Mouse (Mus musculus) intestine, embryonic 15.5 days (tissue): ENCODE measurements around the gene Bach1. TPM values are rescaled to one million over a fixed set of nuclear protein-coding genes. Genes with fewer than 3 reads are reported as not detected.
A peak's percentile ranks its signal among the peaks of the same experiment; 100 is the strongest.

Experiments used
- ATAC-seq: fragments of 200-750 bp; cut with Nextera tagmentation; 2 replicates; pipeline ENCODE4 v1.8.0; 2017; ENCODE audit warnings: moderate TSS enrichment, moderate library complexity
- H3K27ac ChIP-seq: fragments of 300-500 bp; sonication (generic); 2 replicates; pipeline ENCODE4 v1.5.1; 2015; ENCODE audit warnings: mild to moderate bottlenecking, inconsistent platforms
- H3K27me3 ChIP-seq: fragments of 300-500 bp; sonication (generic); replicated peaks from 2 replicates; pipeline ENCODE4 v1.6.1; 2015; ENCODE audit warnings: inconsistent platforms
- H3K36me3 ChIP-seq: fragments of 300-500 bp; sonication (generic); 2 replicates; pipeline ENCODE4 v1.6.1; 2015; ENCODE audit warnings: inconsistent platforms
- H3K4me1 ChIP-seq: fragments of 300-500 bp; sonication (generic); replicated peaks from 2 replicates; pipeline ENCODE4 v1.6.1; 2015; ENCODE audit warnings: inconsistent platforms
- H3K4me2 ChIP-seq: fragments of 300-500 bp; sonication (generic); replicated peaks from 2 replicates; pipeline ENCODE4 v1.6.1; 2015; ENCODE audit warnings: mild to moderate bottlenecking, inconsistent platforms
- H3K4me3 ChIP-seq: fragments of 300-500 bp; sonication (generic); replicated peaks from 2 replicates; pipeline ENCODE4 v1.5.1; 2015; ENCODE audit warnings: inconsistent platforms
- H3K9ac ChIP-seq: fragments of 300-500 bp; sonication (generic); 2 replicates; pipeline ENCODE4 v1.6.1; 2015; ENCODE audit warnings: inconsistent platforms
- H3K9me3 ChIP-seq: fragments of 300-500 bp; sonication (generic); 2 replicates; pipeline ENCODE4 v1.6.1; 2016; ENCODE audit warnings: inconsistent platforms
- WGBS: fragments of 180-500 bp; shearing (Covaris S2); methylation state at CpG from one replicate; pipeline ENCODE4 v1.1.7; 2015; 5-methylcytosine and 5-hydroxymethylcytosine counted together
- polyA plus RNA-seq: library from polyadenylated mRNA; unstranded; fragments of >200 nt; fragmentation: Nextera tagmentation; extraction: Ambion mirVana; gene quantifications from 2 replicates; pipeline ENCODE4 v1.2.1, GENCODE M21; 2015

The Bach1 gene
- polyA plus RNA-seq, 1 experiment from 2014 or later: 17.4 TPM

GRCm38 (mm10) chr16:87754858-87755257 lies 56.1 kb downstream of the Bach1 start:
- ATAC-seq: 0 out of 2 replicates have a peak, but pooled peaks have one; percentile 23
- no peak overlapping the region for H3K4me2 ChIP-seq
- no peaks in the 10 kb centered on the region for H3K27me3 ChIP-seq
- H3K9ac ChIP-seq: no peak overlapping the region
- H3K4me1 ChIP-seq: no peaks in the 10 kb centered on the region
- no peaks in the 10 kb centered on the region for H3K36me3 ChIP-seq
- H3K9me3 ChIP-seq: no peaks in the 10 kb centered on the region
- no peak overlapping the region for H3K4me3 ChIP-seq
- 60% methylated on average over 9 of the region's 9 CpGs for WGBS
- H3K27ac ChIP-seq: no peak overlapping the region

- no peak overlapping the region for H3K4me2 ChIP-seq
- no peak overlapping the region for H3K27ac ChIP-seq
- no peak for ATAC-seq
- no peaks in the 10 kb centered on the region for H3K9me3 ChIP-seq
- no peaks in the 10 kb centered on the region for H3K4me1 ChIP-seq
- H3K27me3 ChIP-seq: no peaks in the 10 kb centered on the region
- H3K9ac ChIP-seq: no peak overlapping the region
- H3K4me3 ChIP-seq: no peak overlapping the region
- H3K36me3 ChIP-seq: no peaks in the 10 kb centered on the region
- WGBS: 76% methylated on average over 3 of the region's 3 CpGs
Observed at GRCm38 (mm10) chr16:87755915-87756314, 57.2 kb downstream of the Bach1 start.

- H3K4me3 ChIP-seq: no peak overlapping the region
- no peak overlapping the region for H3K4me2 ChIP-seq
- H3K27ac ChIP-seq: no peak overlapping the region
- no peaks in the 10 kb centered on the region for H3K36me3 ChIP-seq
- WGBS: 81% methylated on average over 11 of the region's 11 CpGs
- H3K9ac ChIP-seq: no peak overlapping the region
- H3K27me3 ChIP-seq: no peaks in the 10 kb centered on the region
- H3K9me3 ChIP-seq: no peaks in the 10 kb centered on the region
- ATAC-seq: peak; percentile 90
- no peaks in the 10 kb centered on the region for H3K4me1 ChIP-seq
Observed at GRCm38 (mm10) chr16:87758016-87758415, 59.3 kb downstream of the Bach1 start.

- no peaks in the 10 kb centered on the region for H3K36me3 ChIP-seq
- H3K27me3 ChIP-seq: no peaks in the 10 kb centered on the region
- no peak overlapping the region for H3K4me3 ChIP-seq
- H3K4me1 ChIP-seq: no peaks in the 10 kb centered on the region
- H3K9ac ChIP-seq: no peak overlapping the region
- H3K4me2 ChIP-seq: no peak overlapping the region
- H3K9me3 ChIP-seq: no peaks in the 10 kb centered on the region
- WGBS: 94% methylated on average over 15 of the region's 15 CpGs
- no peak overlapping the region for H3K27ac ChIP-seq
- ATAC-seq: no peak
Observed at GRCm38 (mm10) chr16:87764668-87765109, 65.9 kb downstream of the Bach1 start.

- WGBS: 27% methylated on average over 8 of the region's 8 CpGs
Observed at GRCm38 (mm10) chr16:87765984-87766383, 67.2 kb downstream of the Bach1 start.

GRCm38 (mm10) chr16:87770576-87770975 lies 71.8 kb downstream of the Bach1 start:
- WGBS: 72% methylated on average over 2 of the region's 2 CpGs
- H3K9me3 ChIP-seq: no peaks in the 10 kb centered on the region
- ATAC-seq: no peak
- H3K27ac ChIP-seq: no peak overlapping the region
- H3K9ac ChIP-seq: no peak overlapping the region
- no peaks in the 10 kb centered on the region for H3K27me3 ChIP-seq
- no peak overlapping the region for H3K4me3 ChIP-seq
- no peaks in the 10 kb centered on the region for H3K36me3 ChIP-seq
- no peaks in the 10 kb centered on the region for H3K4me1 ChIP-seq
- no peak overlapping the region for H3K4me2 ChIP-seq

More at GRCm38 (mm10) chr16:87765984-87766383, 67.2 kb downstream of the Bach1 start:
- Histone ChIP-seq H3K9me3 (no peaks in the 10 kb centered on the region), H3K27me3 (no peaks in the 10 kb centered on the region), H3K4me3 (no peak overlapping the region), H3K27ac (no peak overlapping the region), H3K9ac (no peak overlapping the region), H3K4me1 (no peaks in the 10 kb centered on the region), H3K4me2 (0 out of 2 replicates have a peak overlapping the region, but pooled peaks have one; percentile 3), H3K36me3 (no peaks in the 10 kb centered on the region)
- ATAC-seq: no peak

GRCm38 (mm10) chr16:87771926-87772325 lies 73.2 kb downstream of the Bach1 start:
- H3K9ac ChIP-seq: no peak overlapping the region
- H3K4me1 ChIP-seq: no peaks in the 10 kb centered on the region
- H3K9me3 ChIP-seq: no peaks in the 10 kb centered on the region
- H3K4me2 ChIP-seq: no peak overlapping the region
- peak; percentile 68 for ATAC-seq
- no peak overlapping the region for H3K4me3 ChIP-seq
- H3K27ac ChIP-seq: no peak overlapping the region
- no peaks in the 10 kb centered on the region for H3K36me3 ChIP-seq
- WGBS: 65% methylated on average over 4 of the region's 4 CpGs
- no peaks in the 10 kb centered on the region for H3K27me3 ChIP-seq

GRCm38 (mm10) chr16:87774398-87774797 lies 75.7 kb downstream of the Bach1 start:
- H3K9me3 ChIP-seq: no peaks in the 10 kb centered on the region
- ATAC-seq: no peak
- H3K27ac ChIP-seq: no peak overlapping the region
- no peaks in the 10 kb centered on the region for H3K36me3 ChIP-seq
- no peak overlapping the region for H3K4me3 ChIP-seq
- no peaks in the 10 kb centered on the region for H3K4me1 ChIP-seq
- no peak overlapping the region for H3K4me2 ChIP-seq
- H3K9ac ChIP-seq: no peak overlapping the region
- H3K27me3 ChIP-seq: no peaks in the 10 kb centered on the region
- WGBS: 69% methylated on average over 3 of the region's 3 CpGs

- Histone ChIP-seq H3K4me2 (no peak overlapping the region), H3K9me3 (no peaks in the 10 kb centered on the region), H3K27me3 (no peaks in the 10 kb centered on the region), H3K9ac (no peak overlapping the region), H3K4me1 (no peaks in the 10 kb centered on the region), H3K36me3 (no peaks in the 10 kb centered on the region), H3K4me3 (no peak overlapping the region), H3K27ac (no peak overlapping the region)
- no peak for ATAC-seq
- WGBS: 86% methylated on average over 4 of the region's 4 CpGs
Observed at GRCm38 (mm10) chr16:87777373-87777772, 78.6 kb downstream of the Bach1 start.

- no peak overlapping the region for H3K4me2 ChIP-seq
- no peak overlapping the region for H3K9ac ChIP-seq
- H3K4me1 ChIP-seq: no peaks in the 10 kb centered on the region
- no peak for ATAC-seq
- no peaks in the 10 kb centered on the region for H3K36me3 ChIP-seq
- no peaks in the 10 kb centered on the region for H3K9me3 ChIP-seq
- no peaks in the 10 kb centered on the region for H3K27me3 ChIP-seq
- H3K27ac ChIP-seq: no peak overlapping the region
- no peak overlapping the region for H3K4me3 ChIP-seq
- 38% methylated on average over 7 of the region's 7 CpGs for WGBS
Observed at GRCm38 (mm10) chr16:87781637-87782036, 82.9 kb downstream of the Bach1 start.

Other genes starting within 250 kb of the Bach1 start
- 35.6 and 41.0 TPM in 2 replicates for gene Usp16, start 244.2 kb upstream of the Bach1 start, polyA plus RNA-seq
- 422 and 457 TPM in 2 replicates for gene Cct8, start 203.1 kb upstream of the Bach1 start, polyA plus RNA-seq
- 0.53 and 0.62 TPM in 2 replicates for gene Map3k7cl, start 145.6 kb upstream of the Bach1 start, polyA plus RNA-seq